Mouse (Mus musculus): ENCODE data around the gene Dohh.

DNA sequence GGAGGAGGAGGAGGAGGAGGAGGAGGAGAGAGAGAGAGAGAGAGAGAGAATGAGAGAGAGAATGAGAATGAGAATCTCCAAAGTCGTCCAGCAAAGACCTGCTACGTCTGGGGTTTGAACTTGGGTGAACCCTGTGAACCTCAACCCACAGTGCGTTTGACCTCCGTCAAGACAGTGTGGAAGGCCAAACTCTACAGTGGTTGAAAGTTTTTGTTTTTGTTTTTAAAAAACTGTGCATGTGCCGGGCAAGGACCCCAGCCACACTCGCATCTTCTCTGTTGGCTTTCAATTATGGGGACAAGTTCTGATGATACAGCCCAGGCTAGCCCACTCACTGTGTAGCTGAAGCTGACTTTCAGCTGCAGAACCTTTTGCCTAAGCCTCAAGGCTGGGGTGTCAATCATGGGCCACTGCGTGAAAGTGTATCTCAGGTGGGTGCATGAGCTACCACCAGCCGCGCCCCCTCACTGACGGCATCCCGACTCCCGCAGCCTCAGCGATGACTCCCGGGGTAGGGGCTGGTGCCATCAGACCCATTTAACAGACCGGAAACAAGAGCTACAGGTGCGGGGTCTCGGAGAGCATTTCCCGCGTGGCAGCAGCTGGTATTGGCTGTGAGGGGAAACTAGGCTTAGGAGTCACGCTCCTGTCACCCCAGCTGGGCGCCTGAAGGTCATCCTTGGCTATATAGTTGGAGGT, 48.1 kb downstream of the Dohh start:
- TF ChIP-seq POLR2A (IDR thresholded peaks at IDR 0.05; ENCODE audit: borderline replicate concordance, control insufficient read depth, low read depth, low read length): no peak
- no peak for TF ChIP-seq CTCF (IDR thresholded peaks at IDR 0.05; ENCODE audit: control insufficient read depth, insufficient read depth, low read length)

All from bone marrow, adult 2 months (tissue).